Mouse (Mus musculus) stomach, embryonic 15.5 days (tissue): ENCODE results near the gene Lars2. TPM values are rescaled to one million over a fixed set of nuclear protein-coding genes. Genes with fewer than 3 reads are reported as not detected.
A peak's percentile ranks its signal among the peaks of the same experiment; 100 is the strongest.

ENCODE experiments used
- ATAC-seq: fragments of 200-750 bp; cut with Nextera tagmentation; 2 replicates; pipeline ENCODE4 v1.8.0; 2017; ENCODE audit warnings: low read depth, moderate number of reproducible peaks, moderate TSS enrichment; ENCODE audit not compliant: insufficient read depth, low FRiP score
- H3K27ac ChIP-seq: fragments of 300-500 bp; sonication (generic); 2 replicates; pipeline ENCODE4 v1.5.1; 2015; ENCODE audit warnings: mild to moderate bottlenecking, inconsistent platforms
- H3K27me3 ChIP-seq: fragments of 300-500 bp; sonication (generic); replicated peaks from 2 replicates; pipeline ENCODE4 v1.6.1; 2015; ENCODE audit warnings: inconsistent platforms
- H3K36me3 ChIP-seq: fragments of 300-500 bp; sonication (generic); 2 replicates; pipeline ENCODE4 v1.6.1; 2015; ENCODE audit warnings: inconsistent platforms
- H3K4me1 ChIP-seq: fragments of 300-500 bp; sonication (generic); 2 replicates; pipeline ENCODE4 v1.6.1; 2015; ENCODE audit warnings: inconsistent platforms
- H3K4me2 ChIP-seq: fragments of 300-500 bp; sonication (generic); 2 replicates; pipeline ENCODE4 v1.6.1; 2015; ENCODE audit warnings: mild to moderate bottlenecking, inconsistent platforms
- H3K4me3 ChIP-seq: fragments of 300-500 bp; sonication (generic); replicated peaks from 2 replicates; pipeline ENCODE4 v1.5.1; 2015; ENCODE audit warnings: inconsistent platforms
- H3K9ac ChIP-seq: fragments of 300-500 bp; sonication (generic); 2 replicates; pipeline ENCODE4 v1.6.1; 2015; ENCODE audit warnings: inconsistent platforms
- H3K9me3 ChIP-seq: fragments of 300-500 bp; sonication (generic); 2 replicates; pipeline ENCODE4 v1.6.1; 2016; ENCODE audit warnings: inconsistent platforms
- WGBS: fragments of 180-500 bp; shearing (Covaris S2); methylation state at CpG from one replicate; pipeline ENCODE4 v1.1.7; 2015; 5-methylcytosine and 5-hydroxymethylcytosine counted together
- polyA plus RNA-seq: library from polyadenylated mRNA; unstranded; fragments of >200 nt; fragmentation: Nextera tagmentation; extraction: Ambion mirVana; gene quantifications from 2 replicates; pipeline ENCODE4 v1.2.1, GENCODE M21; 2015

The Lars2 gene
- polyA plus RNA-seq, 1 experiment from 2014 or later, result 1,059 TPM

DNA sequence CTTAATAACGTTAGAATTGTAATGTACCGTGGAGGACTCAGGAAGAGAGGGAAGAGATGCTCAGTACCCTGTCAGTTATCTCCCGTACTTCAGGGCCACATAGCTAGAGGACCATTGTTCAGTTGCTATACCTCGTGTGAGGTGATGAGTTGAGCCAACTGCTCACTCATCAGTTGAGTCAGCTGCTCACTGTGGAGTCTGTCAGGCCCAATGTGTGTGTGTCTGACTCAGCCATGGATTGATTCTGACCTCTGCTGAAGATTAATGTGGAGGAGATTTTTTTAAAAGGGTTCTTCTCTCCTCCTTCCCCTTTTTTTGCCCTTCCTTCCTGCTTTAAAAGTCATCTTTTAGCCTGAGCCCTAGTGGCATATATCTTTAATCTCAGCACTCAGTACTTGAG, 133.8 kb downstream of the Lars2 start:
- peaks cover 4% of the 10 kb centered on the region; the same call in 1 of the 2 replicates for H3K36me3 ChIP-seq
- no peak overlapping the region for H3K4me2 ChIP-seq
- WGBS, result 83% methylated on average over 4 of the region's 4 CpGs
- no peak overlapping the region for H3K27ac ChIP-seq
- ATAC-seq, result no peak
- H3K9me3 ChIP-seq, result no peaks in the 10 kb centered on the region
- no peak overlapping the region for H3K9ac ChIP-seq
- H3K4me1 ChIP-seq, result peaks cover 12% of the 10 kb centered on the region; the same call in 1 of the 2 replicates
- H3K4me3 ChIP-seq, result no peak overlapping the region
- H3K27me3 ChIP-seq, result no peaks in the 10 kb centered on the region

GRCm38 (mm10) chr9:123503171-123503834, 136.6 kb downstream of the Lars2 start:
- H3K27me3 ChIP-seq, result no peaks in the 10 kb centered on the region
- no peaks in the 10 kb centered on the region for H3K9me3 ChIP-seq
- ATAC-seq, result no peak
- 85% methylated on average over 5 of the region's 5 CpGs for WGBS
- H3K9ac ChIP-seq, result no peak overlapping the region
- H3K4me2 ChIP-seq, result no peak overlapping the region
- no peak overlapping the region for H3K27ac ChIP-seq
- peaks cover 13% of the 10 kb centered on the region; the same call in 1 of the 2 replicates for H3K4me1 ChIP-seq
- H3K4me3 ChIP-seq, result no peak overlapping the region
- peaks cover 4% of the 10 kb centered on the region; the same call in 1 of the 2 replicates for H3K36me3 ChIP-seq

- Histone ChIP-seq H3K9me3 (no peaks in the 10 kb centered on the region), H3K27ac (no peak overlapping the region), H3K9ac (no peak overlapping the region), H3K36me3 (peaks cover 4% of the 10 kb centered on the region; the same call in 1 of the 2 replicates), H3K4me1 (peaks cover 13% of the 10 kb centered on the region; the same call in 1 of the 2 replicates), H3K27me3 (no peaks in the 10 kb centered on the region), H3K4me3 (no peak overlapping the region), H3K4me2 (no peak overlapping the region)
- peak; percentile 63; the same call in 1 of the 2 replicates for ATAC-seq
- 26% methylated on average over 2 of the region's 2 CpGs for WGBS
Measured at GRCm38 (mm10) chr9:123504325-123504724, 137.6 kb downstream of the Lars2 start.

- Histone ChIP-seq H3K27me3 (no peaks in the 10 kb centered on the region), H3K4me1 (peaks cover 16% of the 10 kb centered on the region; the same call in 1 of the 2 replicates), H3K9ac (no peak overlapping the region), H3K36me3 (peaks cover 5% of the 10 kb centered on the region; the same call in 1 of the 2 replicates), H3K9me3 (no peaks in the 10 kb centered on the region), H3K27ac (no peak overlapping the region), H3K4me3 (no peak overlapping the region), H3K4me2 (no peak overlapping the region)
- ATAC-seq, result no peak; the same call in 1 of the 2 replicates
- 26% methylated on average over 1 of the region's 1 CpGs for WGBS
Measured at GRCm38 (mm10) chr9:123505598-123505997, 138.9 kb downstream of the Lars2 start.

- Histone ChIP-seq H3K27ac (peak overlapping the region; percentile 36; the same call in 1 of the 2 replicates), H3K27me3 (no peaks in the 10 kb centered on the region), H3K36me3 (peaks cover 12% of the 10 kb centered on the region), H3K4me3 (no peak overlapping the region), H3K9ac (no peak overlapping the region), H3K4me2 (no peak overlapping the region), H3K9me3 (no peaks in the 10 kb centered on the region), H3K4me1 (peaks cover 16% of the 10 kb centered on the region; the same call in 1 of the 2 replicates)
- peak; percentile 63; the same call in 1 of the 2 replicates for ATAC-seq
- 45% methylated on average over 4 of the region's 4 CpGs for WGBS
Measured at GRCm38 (mm10) chr9:123506270-123507146, 139.8 kb downstream of the Lars2 start.

- Histone ChIP-seq H3K27me3 (no peaks in the 10 kb centered on the region), H3K4me2 (no peak overlapping the region), H3K9ac (no peak overlapping the region), H3K27ac (no peak overlapping the region; the same call in 1 of the 2 replicates), H3K4me1 (peaks cover 16% of the 10 kb centered on the region; the same call in 1 of the 2 replicates), H3K9me3 (no peaks in the 10 kb centered on the region), H3K36me3 (peaks cover 15% of the 10 kb centered on the region), H3K4me3 (no peak overlapping the region)
- ATAC-seq, result no peak
- 79% methylated on average over 2 of the region's 2 CpGs for WGBS
Measured at GRCm38 (mm10) chr9:123507380-123507779, 140.7 kb downstream of the Lars2 start.

DNA sequence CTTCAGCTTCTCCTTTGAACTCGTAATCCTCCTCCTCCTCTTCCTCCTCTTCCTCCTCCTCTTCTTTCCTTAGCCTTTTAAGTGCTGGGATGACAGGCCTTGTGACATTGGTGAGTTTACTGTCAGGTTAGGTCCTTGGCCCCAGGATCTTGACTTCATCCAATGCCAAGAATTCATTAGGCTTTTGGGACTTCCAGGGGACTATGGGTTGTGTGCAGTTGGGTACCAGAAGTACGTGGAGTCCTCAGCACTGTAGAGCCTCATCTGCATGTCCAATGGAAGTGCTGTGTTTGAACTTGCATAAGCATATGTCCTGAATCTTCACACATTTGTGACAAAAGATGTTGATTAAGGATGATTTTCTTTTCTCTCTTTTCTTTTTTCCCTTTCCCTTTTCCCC, 142.3 kb downstream of the Lars2 start:
- H3K9ac ChIP-seq, result no peak overlapping the region
- no peak overlapping the region for H3K4me2 ChIP-seq
- no peaks in the 10 kb centered on the region for H3K27me3 ChIP-seq
- ATAC-seq, result no peak
- H3K4me3 ChIP-seq, result no peak overlapping the region
- H3K36me3 ChIP-seq, result peaks cover 19% of the 10 kb centered on the region
- WGBS, result 84% methylated on average over 2 of the region's 2 CpGs
- H3K27ac ChIP-seq, result no peak overlapping the region
- H3K9me3 ChIP-seq, result no peaks in the 10 kb centered on the region
- peaks cover 16% of the 10 kb centered on the region; the same call in 1 of the 2 replicates for H3K4me1 ChIP-seq

DNA sequence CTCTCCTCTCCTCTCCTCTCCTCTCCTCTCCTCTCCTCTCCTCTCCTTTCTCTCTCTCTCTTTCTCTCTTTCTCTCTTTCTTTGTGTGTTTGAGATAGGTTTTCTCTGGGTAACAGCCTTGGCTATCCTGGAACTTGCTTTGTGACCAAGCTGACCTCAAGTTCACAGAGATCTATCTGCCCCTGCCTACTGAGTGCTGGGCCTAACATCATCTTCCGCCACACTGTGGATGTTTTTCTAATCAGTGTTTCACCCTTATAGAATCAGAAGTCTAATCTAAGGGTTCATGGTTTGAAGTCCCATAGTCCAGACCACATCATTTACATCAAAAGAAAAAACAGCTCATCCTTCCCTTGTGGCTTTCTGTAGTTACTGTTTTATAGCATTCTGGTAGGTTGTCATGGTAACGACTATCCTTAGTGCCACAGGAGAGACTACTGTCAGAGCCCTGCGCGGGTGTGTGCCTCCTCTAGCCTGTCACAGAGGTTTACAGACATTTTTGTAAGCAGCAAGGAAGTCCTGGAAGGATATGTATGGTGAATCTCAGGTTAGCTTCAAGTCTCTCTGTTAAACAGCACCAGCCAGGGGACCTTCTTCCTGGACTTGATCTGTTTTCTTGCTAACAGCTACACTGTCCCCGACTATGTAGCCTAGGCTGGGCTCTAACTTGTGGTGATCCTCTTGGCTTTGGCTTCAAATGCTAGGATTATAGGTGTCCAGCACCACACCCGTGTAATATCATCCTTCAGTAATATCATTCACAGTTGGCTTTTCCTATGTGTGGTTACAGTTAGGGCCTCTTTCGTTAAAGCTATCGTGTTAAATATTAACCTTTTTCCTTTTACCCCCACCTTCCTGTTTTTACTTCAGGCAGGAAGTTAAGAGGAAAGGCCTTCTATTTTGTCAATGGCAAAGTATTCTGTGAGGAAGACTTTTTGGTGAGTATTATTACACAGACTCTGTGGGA, 143.2 kb downstream of the Lars2 start:
- Histone ChIP-seq H3K4me2 (no peak overlapping the region), H3K4me1 (peaks cover 16% of the 10 kb centered on the region; the same call in 1 of the 2 replicates), H3K27me3 (no peaks in the 10 kb centered on the region), H3K9ac (no peak overlapping the region), H3K36me3 (peaks cover 19% of the 10 kb centered on the region), H3K4me3 (no peak overlapping the region), H3K27ac (0 out of 2 replicates have a peak overlapping the region, but pooled peaks have one; percentile 48), H3K9me3 (no peaks in the 10 kb centered on the region)
- WGBS, result 62% methylated on average over 8 of the region's 8 CpGs
- no peak for ATAC-seq

DNA sequence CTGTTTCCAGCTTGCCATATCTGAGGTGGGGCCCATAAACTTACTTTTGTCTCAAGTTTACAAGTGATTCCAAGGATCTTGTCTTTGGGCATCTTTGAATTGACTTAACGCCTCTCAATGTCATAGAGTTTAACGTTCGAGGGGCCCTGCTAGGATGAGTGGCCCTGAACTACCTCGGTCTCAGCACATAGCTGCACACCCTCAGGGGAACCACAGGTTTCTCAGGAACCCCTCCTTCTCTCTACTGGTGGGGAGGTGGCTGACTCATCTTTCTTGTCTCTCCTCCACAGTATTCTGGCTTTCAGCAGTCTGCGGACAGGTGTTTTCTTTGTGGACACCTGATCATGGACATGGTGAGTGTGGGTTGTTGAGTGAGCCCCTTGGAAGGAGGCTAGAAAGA, 144.2 kb downstream of the Lars2 start:
- Histone ChIP-seq H3K9ac (no peak overlapping the region), H3K9me3 (no peaks in the 10 kb centered on the region), H3K36me3 (peaks cover 19% of the 10 kb centered on the region), H3K4me1 (0 out of 2 replicates have a peak, but pooled peaks cover 8% of the 10 kb centered on the region), H3K4me2 (no peak overlapping the region), H3K27me3 (no peaks in the 10 kb centered on the region), H3K4me3 (no peak overlapping the region), H3K27ac (no peak overlapping the region)
- no peak for ATAC-seq
- 91% methylated on average over 5 of the region's 5 CpGs for WGBS
